Mouse (Mus musculus) small intestine, adult 2 months (tissue): ENCODE measurements around the gene Mfn1. TPM values are rescaled to one million over a fixed set of nuclear protein-coding genes. Genes with fewer than 3 reads are reported as not detected.

Source experiments
- H3K27ac ChIP-seq: fragments of 200-500 bp; 2 replicates; pipeline ENCODE4 v1.5.1; 2012; ENCODE audit warnings: low read depth, low read length, control low read depth, inconsistent platforms; ENCODE audit not compliant: insufficient read depth
- H3K27me3 ChIP-seq: fragments of 200-500 bp; 2 replicates; pipeline ENCODE4 v1.6.1; 2012; ENCODE audit warnings: mild to moderate bottlenecking, moderate library complexity, low read length, inconsistent platforms; ENCODE audit not compliant: control insufficient read depth, insufficient read depth
- H3K36me3 ChIP-seq: fragments of 200-500 bp; 2 replicates; pipeline ENCODE4 v1.6.1; 2012; ENCODE audit warnings: mild to moderate bottlenecking, low read length, control low read depth, inconsistent platforms; ENCODE audit not compliant: control insufficient read depth, insufficient read depth
- H3K4me1 ChIP-seq: fragments of 200-500 bp; 2 replicates; pipeline ENCODE4 v1.6.1; 2012; ENCODE audit warnings: low read length, inconsistent platforms, mixed read lengths; ENCODE audit not compliant: control insufficient read depth, insufficient read depth, insufficient read length
- H3K4me3 ChIP-seq: fragments of 200-500 bp; 2 replicates; pipeline ENCODE4 v1.5.1; 2012; ENCODE audit warnings: low read depth, mild to moderate bottlenecking, control low read depth, inconsistent platforms, low read length, moderate library complexity
- CTCF ChIP-seq: fragments of 200-500 bp; IDR thresholded peaks from 2 replicates; pipeline ENCODE4 v1.5.1; 2012; ENCODE audit warnings: low read depth, mild to moderate bottlenecking, control low read depth, inconsistent platforms, low read length, moderate library complexity, mixed read lengths; ENCODE audit not compliant: insufficient replicate concordance, insufficient read length; ENCODE audit errors: extremely low read depth
- POLR2A ChIP-seq: fragments of 200-500 bp; IDR thresholded peaks from 2 replicates; pipeline ENCODE4 v1.6.1; 2012; ENCODE audit warnings: low read depth, mild to moderate bottlenecking, control low read depth, inconsistent platforms, low read length, moderate library complexity
- WGBS: fragments of 180-500 bp; shearing (Covaris S2); methylation state at CpG from one replicate; pipeline ENCODE4 v1.1.7; 2018; 5-methylcytosine and 5-hydroxymethylcytosine counted together
- polyA plus RNA-seq: library from polyadenylated mRNA; depleted of rRNA; stranded (reverse); fragments of >200 nt; gene quantifications from 2 replicates; pipeline ENCODE4 v1.2.3, GENCODE M21; 2012; rRNA removed

Mfn1 gene
- polyA plus RNA-seq: 2.2 and 4.6 TPM in 2 replicates

DNA sequence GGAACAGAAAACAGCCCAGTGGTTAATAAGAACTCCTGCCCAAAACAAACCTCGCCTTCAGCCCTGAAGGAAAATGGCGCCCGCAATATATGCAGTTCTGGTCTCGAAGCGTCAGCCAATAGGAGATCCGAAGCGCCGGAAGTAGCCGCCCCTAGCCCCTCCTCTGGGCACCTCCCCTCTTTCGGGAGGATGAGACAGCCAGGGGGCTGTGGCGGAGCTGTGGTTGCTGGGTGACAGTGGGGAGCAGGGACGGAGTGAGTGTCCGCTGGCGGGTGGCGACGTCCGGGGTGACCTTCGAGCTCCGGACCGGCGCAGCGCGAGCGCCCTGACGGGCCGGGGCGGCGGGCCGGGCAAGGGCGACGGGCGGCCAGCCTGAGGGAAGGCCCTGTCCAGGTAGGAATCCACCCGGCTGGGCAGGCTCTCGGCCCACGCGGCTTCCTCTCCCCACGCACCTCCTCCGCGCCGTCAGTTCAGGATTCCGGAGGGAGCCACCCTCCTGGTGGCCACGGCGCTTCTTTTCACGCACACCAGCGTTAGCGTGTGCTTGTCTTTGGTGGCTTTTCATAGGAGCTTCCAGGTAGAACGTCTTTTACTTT is at the start of gene Mfn1:
TSS of gene Mfn1 (plus strand) at position 163 of the 596 bp plus-strand sequence.
- WGBS: under 1% methylated on average over 47 of the region's 47 CpGs
- H3K4me1 ChIP-seq: no peaks in the 10 kb centered on the region; the same call in 1 of the 2 replicates
- H3K27ac ChIP-seq: peak within 1 kb of the TSS; percentile 73
- peak within 1 kb of the TSS; percentile 87 for H3K4me3 ChIP-seq
- TF ChIP-seq POLR2A (peak; percentile 61), CTCF (no peak)
- no peaks in the 10 kb centered on the region for H3K27me3 ChIP-seq
- peaks cover 14% of the 10 kb centered on the region for H3K36me3 ChIP-seq

DNA sequence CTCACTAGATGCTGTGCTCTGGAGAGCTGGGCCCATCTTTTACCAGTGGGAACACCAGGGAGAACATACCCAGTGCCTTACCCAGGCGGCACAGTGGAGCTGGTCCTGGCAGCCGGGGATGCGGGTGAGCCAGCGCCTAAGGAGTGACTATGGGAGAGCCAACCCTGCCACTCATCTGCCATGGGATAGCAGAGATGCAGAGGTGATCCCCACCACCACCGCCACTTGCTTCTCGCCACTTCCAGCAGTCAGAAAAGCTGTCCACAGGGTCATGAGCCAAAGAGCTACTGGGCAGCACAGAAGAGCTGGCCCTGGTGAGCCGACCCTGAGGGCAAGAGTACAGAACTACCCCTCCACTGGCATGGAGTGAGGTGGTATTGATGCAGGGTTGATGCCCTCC is 49.3 kb upstream of the Mfn1 start:
- Histone ChIP-seq H3K4me1 (no peaks in the 10 kb centered on the region), H3K27me3 (no peaks in the 10 kb centered on the region), H3K36me3 (no peaks in the 10 kb centered on the region), H3K4me3 (no peak overlapping the region), H3K27ac (no peak overlapping the region)
- WGBS: 92% methylated on average over 7 of the region's 7 CpGs
- TF ChIP-seq POLR2A: no peak

DNA sequence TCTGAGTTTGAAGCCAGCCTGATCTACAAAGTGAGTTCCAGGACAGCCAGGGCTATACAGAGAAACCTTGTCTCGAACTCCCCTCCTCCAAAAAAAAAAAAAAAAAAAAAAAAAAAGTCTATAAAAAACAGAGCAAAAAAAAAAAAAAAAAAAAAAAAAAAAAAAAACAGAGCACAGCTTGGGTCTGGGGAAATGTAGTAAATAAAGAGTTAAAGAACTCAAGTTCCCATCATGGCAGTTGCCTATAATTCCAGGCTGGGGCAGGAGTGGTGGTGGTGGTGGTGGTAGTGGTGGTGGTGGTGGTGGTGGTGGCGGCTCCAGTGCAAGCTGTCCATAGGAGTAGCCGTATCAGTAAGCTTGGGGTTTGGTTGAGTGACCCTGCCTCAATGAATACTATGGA is 46.2 kb upstream of the Mfn1 start:
- no peak overlapping the region for H3K27ac ChIP-seq
- H3K4me3 ChIP-seq: no peak overlapping the region
- TF ChIP-seq POLR2A: no peak
- no peak for TF ChIP-seq CTCF
- no peaks in the 10 kb centered on the region for H3K36me3 ChIP-seq
- H3K4me1 ChIP-seq: no peaks in the 10 kb centered on the region
- no peaks in the 10 kb centered on the region for H3K27me3 ChIP-seq
- WGBS: 77% methylated on average over 3 of the region's 3 CpGs

DNA sequence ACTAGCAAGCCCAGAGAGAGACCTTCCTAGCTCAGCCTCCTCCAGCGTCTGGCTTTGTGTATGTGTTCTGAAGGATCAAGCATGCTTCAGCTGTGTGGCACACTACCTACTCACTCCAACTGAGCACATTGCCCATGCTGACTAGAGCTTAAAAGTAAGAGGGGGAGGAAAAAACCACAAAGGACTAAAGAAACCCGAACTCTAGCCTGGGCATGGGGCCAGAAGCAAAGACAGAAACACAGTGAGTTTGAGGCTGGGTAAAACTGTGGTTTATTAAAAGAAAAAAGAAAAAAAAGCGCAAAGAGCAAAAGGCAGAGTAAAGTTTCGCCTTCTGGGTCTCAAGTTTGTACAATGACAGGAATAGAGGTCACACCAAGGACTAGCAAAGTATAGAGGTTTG is 42.7 kb upstream of the Mfn1 start:
- H3K36me3 ChIP-seq: no peaks in the 10 kb centered on the region
- TF ChIP-seq CTCF (no peak), POLR2A (no peak)
- H3K27me3 ChIP-seq: no peaks in the 10 kb centered on the region
- H3K4me1 ChIP-seq: no peaks in the 10 kb centered on the region
- WGBS: 67% methylated on average over 4 of the region's 4 CpGs
- no peak overlapping the region for H3K4me3 ChIP-seq
- no peak overlapping the region for H3K27ac ChIP-seq

DNA sequence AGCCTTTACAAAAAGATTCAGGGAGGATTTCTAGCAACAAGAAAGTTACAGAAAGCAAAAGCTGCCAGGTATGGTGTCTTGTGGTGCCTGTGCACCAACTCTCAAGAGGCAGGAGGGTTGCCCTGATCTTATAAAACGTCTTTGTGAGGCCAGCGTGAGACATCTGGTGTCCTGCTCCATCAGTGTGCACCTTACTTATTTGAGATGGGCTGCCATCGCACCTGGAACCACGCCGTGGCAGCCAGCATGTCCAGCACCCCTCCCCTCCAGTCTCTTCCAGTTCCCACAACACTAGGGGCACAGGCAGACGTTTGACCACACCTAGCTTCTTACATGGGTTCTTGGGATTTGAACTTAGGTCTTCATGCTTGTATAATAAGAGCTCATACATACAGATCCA is 41.1 kb upstream of the Mfn1 start:
- 77% methylated on average over 6 of the region's 6 CpGs for WGBS
- Histone ChIP-seq H3K4me3 (no peak overlapping the region), H3K36me3 (no peaks in the 10 kb centered on the region), H3K27ac (no peak overlapping the region), H3K27me3 (no peaks in the 10 kb centered on the region), H3K4me1 (no peaks in the 10 kb centered on the region)
- TF ChIP-seq POLR2A (no peak), CTCF (no peak)

DNA sequence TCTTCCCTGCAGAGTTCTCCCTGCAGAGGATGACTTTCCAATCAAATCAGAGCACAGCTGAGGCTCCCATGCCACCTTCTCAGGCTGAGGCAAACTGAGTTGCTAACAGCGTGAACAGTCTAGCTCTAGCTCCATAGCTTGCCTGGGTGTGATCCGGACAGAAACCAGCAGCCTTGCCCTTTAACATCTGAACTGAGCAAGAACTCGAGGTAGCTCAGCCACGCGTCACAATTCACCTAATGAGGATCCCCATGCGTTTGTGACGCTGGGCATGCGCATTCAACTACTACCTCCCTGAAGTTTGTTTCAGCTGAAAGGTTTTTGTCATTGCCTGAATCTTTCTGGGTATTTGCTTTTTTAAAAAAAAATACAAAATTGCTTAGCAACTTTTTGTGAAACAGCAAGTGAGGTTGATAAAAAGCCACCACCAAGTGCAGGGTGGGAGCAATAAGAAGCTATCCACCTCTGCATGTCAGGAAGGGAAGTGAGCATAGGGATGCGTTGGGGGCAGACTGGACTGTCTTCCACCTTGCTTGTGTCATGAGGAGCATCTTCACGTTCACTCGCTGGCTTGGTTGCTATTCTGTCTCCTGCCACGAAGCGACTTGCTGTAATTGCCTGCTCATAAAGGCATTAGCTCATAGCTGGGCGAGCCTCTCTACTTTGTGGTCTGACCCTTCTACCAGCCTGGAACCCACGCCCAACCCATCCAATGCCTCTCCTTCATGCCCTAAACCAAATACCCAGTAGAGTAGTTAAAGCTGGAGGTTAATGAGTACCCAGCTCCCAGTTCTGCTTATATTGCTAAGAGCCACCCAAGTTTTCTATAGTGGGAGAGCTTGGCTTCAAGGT is 39.0 kb upstream of the Mfn1 start:
- H3K4me3 ChIP-seq: no peak overlapping the region
- no peaks in the 10 kb centered on the region for H3K36me3 ChIP-seq
- no peaks in the 10 kb centered on the region for H3K4me1 ChIP-seq
- no peaks in the 10 kb centered on the region for H3K27me3 ChIP-seq
- no peak overlapping the region for H3K27ac ChIP-seq
- whole genome bisulfite sequencing: 59% methylated on average over 15 of the region's 15 CpGs
- TF ChIP-seq CTCF (no peak), POLR2A (no peak)

DNA sequence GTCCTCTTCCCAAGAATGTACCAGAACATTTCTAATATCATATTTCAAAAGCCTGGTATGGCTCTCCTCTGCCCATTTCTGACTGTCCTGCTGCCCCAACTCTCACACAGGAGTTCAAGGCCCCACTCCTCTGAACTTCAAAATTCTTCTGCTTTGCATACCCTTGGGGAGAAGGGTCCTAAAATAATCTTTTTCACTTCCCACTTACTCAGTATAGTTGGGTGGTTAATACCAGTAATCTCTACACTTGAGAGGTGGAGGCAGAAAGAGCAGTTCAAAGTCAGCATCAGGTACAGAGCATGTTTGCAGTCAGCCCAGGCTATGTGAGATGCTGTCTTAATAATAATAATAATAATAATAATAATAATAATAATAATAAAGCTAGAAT is 38.3 kb upstream of the Mfn1 start:
- no peaks in the 10 kb centered on the region for H3K36me3 ChIP-seq
- H3K4me1 ChIP-seq: no peaks in the 10 kb centered on the region
- no peak overlapping the region for H3K4me3 ChIP-seq
- H3K27ac ChIP-seq: no peak overlapping the region
- H3K27me3 ChIP-seq: no peaks in the 10 kb centered on the region
- TF ChIP-seq POLR2A (no peak), CTCF (no peak)
